Mouse (Mus musculus) CH12.LX (cell line): ENCODE data around the gene Pianp. TPM values are rescaled to one million over a fixed set of nuclear protein-coding genes. Genes with fewer than 3 reads are reported as not detected.

Experiments used
- DNase-seq: peaks from one replicate; pipeline ENCODE4 v3.0.0-alpha.2; 2013; ENCODE audit errors: extremely low read depth
- H3K27ac ChIP-seq: 2 replicates; pipeline ENCODE4 v1.5.1; 2012; ENCODE audit warnings: low read depth, mild to moderate bottlenecking, control low read depth, moderate library complexity; ENCODE audit not compliant: insufficient read depth
- H3K27me3 ChIP-seq: replicated peaks from 2 replicates; pipeline ENCODE3; 2012; ENCODE audit warnings: inconsistent platforms
- H3K36me3 ChIP-seq, 2 experiments: replicated peaks in 1 of 2; 2 replicates each; pipeline versions ENCODE3 to v1.6.1; 2012; ENCODE audit warnings: inconsistent platforms in 1 of 2, low read length in 1 of 2, mild to moderate bottlenecking in 1 of 2, mixed read lengths in 1 of 2, moderate library complexity in 1 of 2; ENCODE audit not compliant: control insufficient read depth in 1 of 2, insufficient read depth in 1 of 2
- H3K4me1 ChIP-seq, 2 experiments: 2 replicates each; pipeline ENCODE4 v1.6.1; 2012; ENCODE audit warnings: inconsistent platforms in 1 of 2, moderate library complexity in 1 of 2; ENCODE audit not compliant: insufficient read depth in 2 of 2, control insufficient read depth in 1 of 2
- H3K4me2 ChIP-seq: 2 replicates; pipeline ENCODE4 v1.6.1; 2012; ENCODE audit warnings: low read depth, mild to moderate bottlenecking, control low read depth; ENCODE audit not compliant: poor library complexity, insufficient read depth, severe bottlenecking
- H3K4me3 ChIP-seq, 3 experiments: fragments of 150-350 bp in 1 of 3; sonication (generic) in 1 of 3; replicated peaks in 1 of 3; 2 replicates each; pipeline versions ENCODE3 to v1.5.1; 2011 to 2012; ENCODE audit warnings: low read depth in 2 of 3, low read length in 2 of 3, mild to moderate bottlenecking in 2 of 3, moderate library complexity in 2 of 3, control low read depth in 1 of 3, improper control_type of control experiment in 1 of 3, inconsistent platforms in 1 of 3, mixed read lengths in 1 of 3; ENCODE audit not compliant: poor library complexity in 1 of 3
- H3K79me2 ChIP-seq: replicated peaks from 2 replicates; pipeline ENCODE4 v1.6.1; 2012; ENCODE audit warnings: mild to moderate bottlenecking, moderate library complexity; ENCODE audit not compliant: control insufficient read depth, poor library complexity, insufficient read depth, severe bottlenecking; ENCODE audit errors: extremely low read depth
- H3K9ac ChIP-seq: 2 replicates; pipeline ENCODE4 v1.6.1; 2012; ENCODE audit warnings: low read depth, mild to moderate bottlenecking, control low read depth, moderate library complexity; ENCODE audit not compliant: insufficient read depth
- H3K9me3 ChIP-seq: replicated peaks from 2 replicates; pipeline ENCODE3; 2012; ENCODE audit warnings: low read length, inconsistent platforms, mixed read lengths
- BHLHE40 ChIP-seq: IDR thresholded peaks from 2 replicates; pipeline ENCODE4 v1.6.1; 2011; ENCODE audit warnings: mild to moderate bottlenecking, low read depth, low read length, improper control_type of control experiment
- CHD1 ChIP-seq: IDR thresholded peaks from 2 replicates; pipeline ENCODE4 v1.6.1; 2012; ENCODE audit warnings: low read depth, low read length, improper control_type of control experiment, inconsistent platforms
- CTCF ChIP-seq, 2 experiments: IDR thresholded peaks in 1 of 2; conservative IDR thresholded peaks in 1 of 2; 2 replicates each; pipeline ENCODE4 v1.5.1; 2011 to 2012; ENCODE audit warnings: low read depth in 2 of 2, low read length in 2 of 2, improper control_type of control experiment in 1 of 2, inconsistent platforms in 1 of 2, mild to moderate bottlenecking in 1 of 2, moderate library complexity in 1 of 2
- E2F4 ChIP-seq: IDR thresholded peaks from 2 replicates; pipeline ENCODE4 v1.6.1; 2011; ENCODE audit warnings: low read depth, low read length, improper control_type of control experiment; ENCODE audit not compliant: insufficient replicate concordance
- ELF1 ChIP-seq: IDR thresholded peaks from 2 replicates; pipeline ENCODE4 v1.6.1; 2014; ENCODE audit warnings: low read depth, mild to moderate bottlenecking, inconsistent platforms, low read length, improper control_type of control experiment
- EP300 ChIP-seq: IDR thresholded peaks from 2 replicates; pipeline ENCODE4 v1.6.1; 2011; ENCODE audit warnings: low read length, improper control_type of control experiment
- HCFC1 ChIP-seq: IDR thresholded peaks from 2 replicates; pipeline ENCODE4 v1.6.1; 2012; ENCODE audit warnings: low read depth, mild to moderate bottlenecking, inconsistent platforms, low read length, improper control_type of control experiment
- IRF4 ChIP-seq: IDR thresholded peaks from 2 replicates; pipeline ENCODE4 v1.6.1; 2014; ENCODE audit warnings: low read depth, mild to moderate bottlenecking, inconsistent platforms, low read length, improper control_type of control experiment
- JUND ChIP-seq: conservative IDR thresholded peaks from 2 replicates; pipeline ENCODE4 v1.6.1; 2011; ENCODE audit warnings: low read depth, low read length, improper control_type of control experiment
- KAT2A ChIP-seq: IDR thresholded peaks from 2 replicates; pipeline ENCODE4 v1.6.1; 2012; ENCODE audit warnings: low read length, improper control_type of control experiment, inconsistent platforms; ENCODE audit not compliant: insufficient replicate concordance
- MAX ChIP-seq: IDR thresholded peaks from 2 replicates; pipeline ENCODE4 v1.6.1; 2011; ENCODE audit warnings: low read length, improper control_type of control experiment
- MAZ ChIP-seq: IDR thresholded peaks from 2 replicates; pipeline ENCODE4 v1.6.1; 2012; ENCODE audit warnings: low read depth, mild to moderate bottlenecking, inconsistent platforms, low read length, improper control_type of control experiment, moderate library complexity
- MEF2A ChIP-seq: IDR thresholded peaks from 2 replicates; pipeline ENCODE4 v1.6.1; 2014; ENCODE audit warnings: low read depth, mild to moderate bottlenecking, inconsistent platforms, low read length, improper control_type of control experiment, borderline replicate concordance
- MXI1 ChIP-seq: IDR thresholded peaks from 2 replicates; pipeline ENCODE4 v1.6.1; 2011; ENCODE audit warnings: mild to moderate bottlenecking, low read depth, low read length, improper control_type of control experiment
- MYC ChIP-seq: IDR thresholded peaks from 2 replicates; pipeline ENCODE4 v1.6.1; 2011; ENCODE audit warnings: low read depth, mild to moderate bottlenecking, improper control_type of control experiment, low read length
- NELFE ChIP-seq: IDR thresholded peaks from 2 replicates; pipeline ENCODE4 v1.6.1; 2011; ENCODE audit warnings: low read depth, low read length, improper control_type of control experiment
- NRF1 ChIP-seq: IDR thresholded peaks from 2 replicates; pipeline ENCODE4 v1.6.1; 2014; ENCODE audit warnings: low read depth, mild to moderate bottlenecking, inconsistent platforms, low read length, improper control_type of control experiment, moderate library complexity
- PAX5 ChIP-seq: IDR thresholded peaks from 2 replicates; pipeline ENCODE4 v1.6.1; 2012; ENCODE audit warnings: low read length, inconsistent platforms, mixed read lengths
- POLR2AphosphoS2 ChIP-seq: IDR thresholded peaks from 2 replicates; pipeline ENCODE4 v1.6.1; 2011; ENCODE audit warnings: low read depth, low read length, improper control_type of control experiment
- RAD21 ChIP-seq: IDR thresholded peaks from 2 replicates; pipeline ENCODE4 v1.6.1; 2011; ENCODE audit warnings: low read depth, mild to moderate bottlenecking, low read length, improper control_type of control experiment, moderate library complexity
- RCOR1 ChIP-seq: conservative IDR thresholded peaks from 2 replicates; pipeline ENCODE4 v1.6.1; 2012; ENCODE audit warnings: low read depth, mild to moderate bottlenecking, inconsistent platforms, low read length, improper control_type of control experiment
- SIN3A ChIP-seq: IDR thresholded peaks from 2 replicates; pipeline ENCODE4 v1.6.1; 2012; ENCODE audit warnings: low read length, improper control_type of control experiment, inconsistent platforms
- SMC3 ChIP-seq: IDR thresholded peaks from 2 replicates; pipeline ENCODE4 v1.6.1; 2011; ENCODE audit warnings: low read depth, low read length, improper control_type of control experiment
- TBP ChIP-seq: conservative IDR thresholded peaks from 2 replicates; pipeline ENCODE4 v1.6.1; 2011; ENCODE audit warnings: low read depth, low read length, improper control_type of control experiment
- TCF12 ChIP-seq: IDR thresholded peaks from 2 replicates; pipeline ENCODE4 v1.6.1; 2014; ENCODE audit warnings: low read depth, mild to moderate bottlenecking, inconsistent platforms, low read length, improper control_type of control experiment
- UBTF ChIP-seq: IDR thresholded peaks from 2 replicates; pipeline ENCODE4 v1.6.1; 2012; ENCODE audit warnings: low read depth, mild to moderate bottlenecking, inconsistent platforms, low read length, improper control_type of control experiment, moderate library complexity
- USF1 ChIP-seq: IDR thresholded peaks from 2 replicates; pipeline ENCODE4 v1.6.1; 2014; ENCODE audit warnings: low read depth, mild to moderate bottlenecking, inconsistent platforms, low read length, improper control_type of control experiment
- USF2 ChIP-seq: conservative IDR thresholded peaks from 2 replicates; pipeline ENCODE4 v1.6.1; 2011; ENCODE audit warnings: low read depth, low read length, improper control_type of control experiment
- ZMIZ1 ChIP-seq: IDR thresholded peaks from 2 replicates; pipeline ENCODE4 v1.6.1; 2012; ENCODE audit warnings: low read depth, mild to moderate bottlenecking, inconsistent platforms, low read length, improper control_type of control experiment
- ZNF384 ChIP-seq: IDR thresholded peaks from 2 replicates; pipeline ENCODE4 v1.6.1; 2012; ENCODE audit warnings: low read depth, low read length, improper control_type of control experiment, inconsistent platforms
- dilution Hi-C: fragments of 300-500 bp; cut with MboI; formaldehyde crosslinking; loops from 2 replicates; pipeline ENCODE4 v1.14.3; 2020; ENCODE audit warnings: low sequenced_read_pairs; ENCODE audit not compliant: extremely low pct_unique_long_range_greater_than_20kb, extremely low pct_ligation_motif_present
- in situ Hi-C: fragments of 300-500 bp; cut with MboI; formaldehyde crosslinking; loops from 3 replicates; pipeline ENCODE4 v1.14.3; 2019; ENCODE audit warnings: low sequenced_read_pairs, low pct_ligation_motif_present, low pct_unique_long_range_greater_than_20kb, mixed read lengths
- polyA plus RNA-seq: library from polyadenylated mRNA; unstranded; fragments of >175 nt; gene quantifications from 2 replicates; pipeline ENCODE4 v1.2.1, GENCODE M21; 2012; ENCODE audit warnings: low read depth; ENCODE audit not compliant: insufficient read length
- total RNA-seq, 2 experiments: library from RNA; depleted of rRNA; stranded (reverse); fragments of 300-350 nt in 1 of 2; fragments of >200 nt in 1 of 2; gene quantifications; 2 replicates each; pipeline ENCODE4 v1.2.3; 2012 to 2014

Gene Pianp
- total and polyA plus RNA-seq, 3 experiments = 0.08 TPM; not detected in 2

DNA sequence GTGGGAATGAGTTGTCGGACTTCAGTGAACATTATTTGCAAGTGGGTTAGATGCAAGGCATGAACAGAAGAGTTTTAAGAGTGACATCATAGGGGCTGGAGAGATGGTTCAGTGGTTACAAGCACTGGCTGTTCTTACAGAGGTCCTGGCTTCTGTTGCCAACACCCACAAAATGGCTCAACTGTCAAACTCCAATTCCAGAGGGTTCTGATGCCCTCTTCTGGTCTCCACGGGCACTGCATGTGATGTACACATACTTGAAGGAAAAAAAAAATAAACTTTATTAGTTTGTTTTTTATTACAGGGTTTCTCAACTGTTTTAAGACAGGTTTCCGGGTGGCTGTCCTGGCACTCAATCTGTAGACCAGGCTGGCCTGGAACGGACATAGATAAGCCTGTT is 28.7 kb upstream of the Pianp start:
- dilution Hi-C loops = no loop called here
- in situ Hi-C loops = no loop called here
- peak; percentile 62 for DNase-seq
- TF ChIP-seq POLR2AphosphoS2 = no peak; the same call in 1 of the 2 replicates
- TF ChIP-seq CTCF (conservative IDR thresholded peaks at IDR 0.05 in 1 of 2, IDR thresholded peaks at IDR 0.05 in 1 of 2; ENCODE audit: low read depth in 2 of 2, low read length in 2 of 2) = peak; percentile 34 to 68
- no peak for TF ChIP-seq E2F4
- no peak for TF ChIP-seq KAT2A
- peak; percentile 51 for TF ChIP-seq SMC3
- TF ChIP-seq PAX5 = no peak
- TF ChIP-seq NRF1 = no peak
- TF ChIP-seq USF1 = no peak
- peak; percentile 56 for TF ChIP-seq RAD21
- TF ChIP-seq ZMIZ1 = no peak
- TF ChIP-seq MAZ = no peak
- TF ChIP-seq BHLHE40 = no peak
- TF ChIP-seq UBTF = no peak
- no peak for TF ChIP-seq HCFC1
- no peak for TF ChIP-seq TBP
- no peak for TF ChIP-seq MYC
- TF ChIP-seq CHD1 = no peak
- TF ChIP-seq MEF2A = no peak
- TF ChIP-seq NELFE = no peak
- TF ChIP-seq IRF4 = no peak
- TF ChIP-seq ZNF384 = peak; percentile 62
- Histone ChIP-seq H3K36me3 (peaks cover 0 to 26% of the 10 kb centered on the region in 2 experiments), H3K9ac (no peak overlapping the region), H3K27me3 (no peaks in the 10 kb centered on the region), H3K4me3 (no peak overlapping the region), H3K27ac (no peak overlapping the region), H3K79me2 (peaks cover 26% of the 10 kb centered on the region), H3K4me1 (peaks cover 2 to 25% of the 10 kb centered on the region in 2 experiments; a peak in 3 of 4 replicates), H3K4me2 (no peak overlapping the region), H3K9me3 (peaks cover 8% of the 10 kb centered on the region)

DNA sequence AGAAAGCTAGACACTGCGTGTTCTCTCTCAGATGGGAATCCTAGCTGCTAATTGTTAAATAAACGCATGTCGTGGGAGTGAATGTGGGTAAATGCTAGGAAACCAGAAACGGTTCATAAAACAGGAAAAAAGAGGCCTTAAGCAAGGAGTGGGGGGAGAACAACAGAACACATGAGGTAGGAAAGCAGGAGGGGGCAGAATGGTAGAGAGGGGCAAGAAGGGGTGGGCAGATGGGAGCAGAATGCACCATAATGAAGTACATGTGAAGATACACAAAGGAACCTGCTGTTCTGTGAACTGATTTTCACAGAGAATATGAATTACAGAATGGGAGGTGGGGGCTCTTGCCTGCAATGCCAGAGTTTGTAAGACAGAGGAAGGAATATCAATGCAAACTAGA is 4.3 kb upstream of the Pianp start:
- Histone ChIP-seq H3K79me2 (no peaks in the 10 kb centered on the region), H3K4me1 (peaks cover 4 to 5% of the 10 kb centered on the region in 2 experiments; a peak in 3 of 4 replicates), H3K4me2 (no peak overlapping the region), H3K27me3 (peaks cover 56% of the 10 kb centered on the region), H3K9ac (no peak overlapping the region), H3K36me3 (no peaks in the 10 kb centered on the region), H3K9me3 (peaks cover 12% of the 10 kb centered on the region), H3K27ac (no peak overlapping the region), H3K4me3 (no peak overlapping the region)
- in situ Hi-C loops (no loop called here), dilution Hi-C loops (no loop called here)
- DNase-seq = no peak
- no peak for TF ChIP-seq JUND
- TF ChIP-seq SIN3A = no peak
- TF ChIP-seq MAX = no peak
- TF ChIP-seq HCFC1 = no peak
- TF ChIP-seq ELF1 = no peak
- no peak for TF ChIP-seq EP300
- TF ChIP-seq USF2 = no peak
- no peak for TF ChIP-seq KAT2A
- no peak for TF ChIP-seq PAX5
- TF ChIP-seq RCOR1 = no peak
- TF ChIP-seq TCF12 = no peak
- no peak for TF ChIP-seq USF1
- TF ChIP-seq NELFE = no peak
- TF ChIP-seq MXI1 = no peak
- TF ChIP-seq CTCF (conservative IDR thresholded peaks at IDR 0.05 in 1 of 2, IDR thresholded peaks at IDR 0.05 in 1 of 2; ENCODE audit: low read depth in 2 of 2, low read length in 2 of 2) = no peak
- no peak for TF ChIP-seq IRF4
- TF ChIP-seq SMC3 = no peak
